Mouse (Mus musculus): ENCODE measurements at regions not wholly inside any gene's neighbourhood (a gene's known extent, or its start where the extent isn't known, plus 50 kb on each side); places are given as distances from the start of the nearest gene placed in this dataset.

- Histone ChIP-seq H3K27ac (no peak overlapping the region), H3K27me3 (ENCODE audit: insufficient read depth, low read length) (no peaks in the 10 kb centered on the region), H3K9me3 (replicated peaks; ENCODE audit: low read length) (no peaks in the 10 kb centered on the region), H3K9ac (ENCODE audit: low read depth, low read length) (no peak overlapping the region), H3K4me3 (replicated peaks; ENCODE audit: low read depth, low read length) (no peak overlapping the region), H3K36me3 (ENCODE audit: insufficient read depth, low read length) (no peaks in the 10 kb centered on the region), H3K4me2 (ENCODE audit: low read length) (no peak overlapping the region), H3K4me1 (replicated peaks; ENCODE audit: insufficient read depth, low read length) (peaks cover 6% of the 10 kb centered on the region; the same call in 1 of the 2 replicates)
- DNase-seq (ENCODE audit: low spot score) = peak; percentile 44
- no peak for TF ChIP-seq CTCF (IDR thresholded peaks at IDR 0.05; ENCODE audit: low read depth)
- 10% methylated on average over 10 of the region's 10 CpGs for WGBS
- no peak for ATAC-seq (replicated peaks; ENCODE audit: low FRiP score, low read depth)
Observed at GRCm38 (mm10) chr4:110051872-110052271, 74.0 kb downstream of the Dmrta2 start.

- no peaks in the 10 kb centered on the region for H3K9me3 ChIP-seq (replicated peaks; ENCODE audit: low read length)
- H3K9ac ChIP-seq (ENCODE audit: low read depth, low read length) = no peak overlapping the region
- peak; percentile 28; the same call in 1 of the 2 replicates for TF ChIP-seq CTCF (IDR thresholded peaks at IDR 0.05; ENCODE audit: low read depth)
- no peaks in the 10 kb centered on the region for H3K36me3 ChIP-seq (ENCODE audit: insufficient read depth, low read length)
- no peak for ATAC-seq (replicated peaks; ENCODE audit: low FRiP score, low read depth)
- no peak for DNase-seq (ENCODE audit: low spot score)
- H3K4me3 ChIP-seq (replicated peaks; ENCODE audit: low read depth, low read length) = no peak overlapping the region
- H3K27me3 ChIP-seq (ENCODE audit: insufficient read depth, low read length) = no peaks in the 10 kb centered on the region
- 85% methylated on average over 4 of the region's 4 CpGs for WGBS
- no peak overlapping the region for H3K4me2 ChIP-seq (ENCODE audit: low read length)
- H3K27ac ChIP-seq = no peak overlapping the region
- peaks cover 6% of the 10 kb centered on the region; the same call in 1 of the 2 replicates for H3K4me1 ChIP-seq (replicated peaks; ENCODE audit: insufficient read depth, low read length)
Observed at GRCm38 (mm10) chr4:110052998-110053397, 75.1 kb downstream of the Dmrta2 start.

GRCm38 (mm10) chr4:110073836-110074235 is 96.0 kb downstream of the Dmrta2 start:
- Histone ChIP-seq H3K9me3 (replicated peaks; ENCODE audit: low read length) (no peaks in the 10 kb centered on the region), H3K4me3 (replicated peaks; ENCODE audit: low read depth, low read length) (no peak overlapping the region), H3K9ac (ENCODE audit: low read depth, low read length) (no peak overlapping the region), H3K4me1 (replicated peaks; ENCODE audit: insufficient read depth, low read length) (no peaks in the 10 kb centered on the region), H3K36me3 (ENCODE audit: insufficient read depth, low read length) (no peaks in the 10 kb centered on the region), H3K4me2 (ENCODE audit: low read length) (no peak overlapping the region), H3K27me3 (ENCODE audit: insufficient read depth, low read length) (no peaks in the 10 kb centered on the region), H3K27ac (no peak overlapping the region)
- WGBS = 64% methylated on average over 3 of the region's 3 CpGs
- ATAC-seq (replicated peaks; ENCODE audit: low FRiP score, low read depth) (no peak), DNase-seq (ENCODE audit: low spot score) (no peak)
- TF ChIP-seq CTCF (IDR thresholded peaks at IDR 0.05; ENCODE audit: low read depth) = no peak

- Histone ChIP-seq H3K36me3 (ENCODE audit: insufficient read depth, low read length) (no peaks in the 10 kb centered on the region), H3K9me3 (replicated peaks; ENCODE audit: low read length) (no peaks in the 10 kb centered on the region), H3K4me2 (ENCODE audit: low read length) (no peak overlapping the region), H3K9ac (ENCODE audit: low read depth, low read length) (no peak overlapping the region), H3K27ac (no peak overlapping the region), H3K27me3 (ENCODE audit: insufficient read depth, low read length) (no peaks in the 10 kb centered on the region), H3K4me3 (replicated peaks; ENCODE audit: low read depth, low read length) (no peak overlapping the region), H3K4me1 (replicated peaks; ENCODE audit: insufficient read depth, low read length) (no peaks in the 10 kb centered on the region)
- DNase-seq (ENCODE audit: low spot score) = no peak
- no peak for ATAC-seq (replicated peaks; ENCODE audit: low FRiP score, low read depth)
- TF ChIP-seq CTCF (IDR thresholded peaks at IDR 0.05; ENCODE audit: low read depth) = no peak
Observed at GRCm38 (mm10) chr4:110083371-110083770, 105.5 kb downstream of the Dmrta2 start.

- no peak overlapping the region for H3K9ac ChIP-seq (ENCODE audit: low read depth, low read length)
- ATAC-seq (replicated peaks; ENCODE audit: low FRiP score, low read depth) (peak; percentile 36; the same call in 1 of the 2 replicates), DNase-seq (ENCODE audit: low spot score) (peak; percentile 91)
- no peak overlapping the region for H3K4me2 ChIP-seq (ENCODE audit: low read length)
- WGBS = 28% methylated on average over 9 of the region's 9 CpGs
- H3K27ac ChIP-seq = no peak overlapping the region
- TF ChIP-seq CTCF (IDR thresholded peaks at IDR 0.05; ENCODE audit: low read depth) = no peak
- H3K4me1 ChIP-seq (replicated peaks; ENCODE audit: insufficient read depth, low read length) = no peaks in the 10 kb centered on the region
- no peaks in the 10 kb centered on the region for H3K27me3 ChIP-seq (ENCODE audit: insufficient read depth, low read length)
- H3K4me3 ChIP-seq (replicated peaks; ENCODE audit: low read depth, low read length) = no peak overlapping the region
- H3K36me3 ChIP-seq (ENCODE audit: insufficient read depth, low read length) = no peaks in the 10 kb centered on the region
- no peaks in the 10 kb centered on the region for H3K9me3 ChIP-seq (replicated peaks; ENCODE audit: low read length)
Observed at GRCm38 (mm10) chr4:110087570-110088247, 109.9 kb downstream of the Dmrta2 start.

GRCm38 (mm10) chr4:110093040-110093820 is 115.4 kb downstream of the Dmrta2 start:
- Histone ChIP-seq H3K36me3 (ENCODE audit: insufficient read depth, low read length) (no peaks in the 10 kb centered on the region), H3K9me3 (replicated peaks; ENCODE audit: low read length) (no peaks in the 10 kb centered on the region), H3K4me3 (replicated peaks; ENCODE audit: low read depth, low read length) (no peak overlapping the region), H3K27me3 (ENCODE audit: insufficient read depth, low read length) (no peaks in the 10 kb centered on the region), H3K27ac (no peak overlapping the region), H3K4me2 (ENCODE audit: low read length) (no peak overlapping the region), H3K4me1 (replicated peaks; ENCODE audit: insufficient read depth, low read length) (no peaks in the 10 kb centered on the region), H3K9ac (ENCODE audit: low read depth, low read length) (no peak overlapping the region)
- ATAC-seq (replicated peaks; ENCODE audit: low FRiP score, low read depth) (no peak), DNase-seq (ENCODE audit: low spot score) (no peak)
- TF ChIP-seq CTCF (IDR thresholded peaks at IDR 0.05; ENCODE audit: low read depth) = no peak
- 92% methylated on average over 6 of the region's 6 CpGs for WGBS
